Mouse (Mus musculus): ENCODE measurements around the gene Trim6. TPM values are rescaled to one million over a fixed set of nuclear protein-coding genes. Genes with fewer than 3 reads are reported as not detected.

Gene Trim6
- polyA plus RNA-seq (2016; fragmentation: Nextera tagmentation; extraction: Ambion mirVana): 7.6 and 7.7 TPM in 2 replicates

GRCm38 (mm10) chr7:104218701-104219569 is at the start of gene Trim6:
Gene Trim6, plus strand, starts transcription at chr7:104218793.
- Histone ChIP-seq H3K4me2 (peak within 1 kb of the TSS; percentile 87), H3K4me1 (replicated peaks) (peaks cover 5% of the 10 kb centered on the region; the same call in 1 of the 2 replicates), H3K9ac (peak within 1 kb of the TSS; percentile 78), H3K27me3 (replicated peaks) (no peaks in the 10 kb centered on the region), H3K36me3 (no peaks in the 10 kb centered on the region), H3K27ac (ENCODE audit: poor library complexity, severe bottlenecking) (peak within 1 kb of the TSS; percentile 85), H3K4me3 (peak within 1 kb of the TSS; percentile 58), H3K9me3 (replicated peaks) (no peaks in the 10 kb centered on the region)
- peak; percentile 90 for ATAC-seq (ENCODE audit: insufficient number of reproducible peaks, low FRiP score)
- WGBS: under 1% methylated on average over 37 of the region's 37 CpGs

DNA sequence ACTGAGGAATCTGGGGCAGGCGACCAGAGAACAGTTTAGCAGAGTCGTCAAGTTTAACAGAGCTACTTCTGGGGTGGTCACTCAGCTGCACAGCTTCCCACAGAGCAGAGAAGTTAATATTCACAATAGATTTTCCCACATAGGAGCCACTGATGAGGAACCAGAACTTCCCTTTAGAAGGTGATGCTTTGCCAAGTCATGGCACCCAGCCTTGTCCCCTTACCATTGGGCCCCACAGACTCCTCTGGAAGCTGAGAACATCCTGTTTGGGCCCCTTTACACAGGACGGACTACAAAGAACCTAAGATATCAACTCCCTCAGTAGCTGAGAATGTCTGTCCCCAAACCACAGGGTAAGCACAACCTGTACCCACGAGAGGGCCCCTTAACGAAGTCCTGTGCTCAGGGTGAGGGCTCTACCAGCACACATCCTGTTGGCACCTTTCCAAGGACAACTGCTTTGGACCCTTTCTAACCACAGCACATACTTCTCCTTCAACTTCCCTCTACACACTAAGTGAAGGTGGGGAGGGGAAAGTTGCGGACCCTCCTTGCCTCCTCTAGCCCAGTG is 48.9 kb upstream of the Trim6 start:
- no peaks in the 10 kb centered on the region for H3K4me1 ChIP-seq (replicated peaks)
- no peak overlapping the region for H3K4me3 ChIP-seq
- no peaks in the 10 kb centered on the region for H3K9me3 ChIP-seq (replicated peaks)
- 63% methylated on average over 6 of the region's 6 CpGs for WGBS
- no peaks in the 10 kb centered on the region for H3K27me3 ChIP-seq (replicated peaks)
- no peaks in the 10 kb centered on the region for H3K36me3 ChIP-seq
- no peak for ATAC-seq (ENCODE audit: insufficient number of reproducible peaks, low FRiP score)
- H3K4me2 ChIP-seq: no peak overlapping the region
- no peak overlapping the region for H3K27ac ChIP-seq (ENCODE audit: poor library complexity, severe bottlenecking)
- H3K9ac ChIP-seq: no peak overlapping the region

- 0 out of 2 replicates have a peak, but pooled peaks cover 2% of the 10 kb centered on the region for H3K9me3 ChIP-seq (replicated peaks)
- no peak overlapping the region for H3K4me2 ChIP-seq
- ATAC-seq (ENCODE audit: insufficient number of reproducible peaks, low FRiP score): no peak
- H3K36me3 ChIP-seq: no peaks in the 10 kb centered on the region
- no peak overlapping the region for H3K4me3 ChIP-seq
- no peaks in the 10 kb centered on the region for H3K4me1 ChIP-seq (replicated peaks)
- no peak overlapping the region for H3K27ac ChIP-seq (ENCODE audit: poor library complexity, severe bottlenecking)
- no peak overlapping the region for H3K9ac ChIP-seq
- no peaks in the 10 kb centered on the region for H3K27me3 ChIP-seq (replicated peaks)
- 81% methylated on average over 1 of the region's 1 CpGs for WGBS
Measured at GRCm38 (mm10) chr7:104175085-104175484, 43.5 kb upstream of the Trim6 start.

DNA sequence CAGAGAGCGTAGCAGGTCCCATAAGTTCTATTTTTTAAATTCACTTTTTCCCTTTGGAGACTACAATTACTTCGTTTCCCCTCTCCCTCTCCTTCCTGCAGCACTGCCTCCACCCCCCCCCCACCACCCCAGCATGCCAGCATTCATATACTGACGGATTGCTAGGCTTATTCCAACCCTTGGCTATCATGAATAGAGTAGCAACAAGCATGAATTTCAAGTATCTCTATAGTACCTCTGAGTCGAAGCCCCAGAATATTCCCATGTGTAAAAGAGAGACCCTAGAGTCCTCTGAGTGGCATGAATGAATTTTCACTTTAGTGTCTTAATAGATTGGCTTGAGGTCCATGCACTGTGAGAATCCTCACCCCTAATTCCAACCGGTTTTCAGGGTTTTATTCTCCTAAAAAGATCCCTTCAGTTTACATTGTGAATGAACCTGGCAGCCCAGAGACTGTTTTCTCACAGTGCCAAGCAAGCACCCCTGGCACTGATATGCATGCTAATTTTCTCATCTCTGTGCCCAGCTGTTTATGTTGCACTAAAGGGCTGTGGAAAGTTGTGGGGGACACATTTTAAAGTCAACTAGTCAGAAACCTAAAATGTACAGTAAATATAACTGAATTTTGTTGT is 40.1 kb upstream of the Trim6 start:
- Histone ChIP-seq H3K4me1 (replicated peaks) (no peaks in the 10 kb centered on the region), H3K27me3 (replicated peaks) (no peaks in the 10 kb centered on the region), H3K4me2 (no peak overlapping the region), H3K4me3 (no peak overlapping the region), H3K27ac (ENCODE audit: poor library complexity, severe bottlenecking) (no peak overlapping the region), H3K9ac (no peak overlapping the region), H3K9me3 (replicated peaks) (0 out of 2 replicates have a peak, but pooled peaks cover 2% of the 10 kb centered on the region), H3K36me3 (no peaks in the 10 kb centered on the region)
- no peak for ATAC-seq (ENCODE audit: insufficient number of reproducible peaks, low FRiP score)
- WGBS: 69% methylated on average over 5 of the region's 5 CpGs

DNA sequence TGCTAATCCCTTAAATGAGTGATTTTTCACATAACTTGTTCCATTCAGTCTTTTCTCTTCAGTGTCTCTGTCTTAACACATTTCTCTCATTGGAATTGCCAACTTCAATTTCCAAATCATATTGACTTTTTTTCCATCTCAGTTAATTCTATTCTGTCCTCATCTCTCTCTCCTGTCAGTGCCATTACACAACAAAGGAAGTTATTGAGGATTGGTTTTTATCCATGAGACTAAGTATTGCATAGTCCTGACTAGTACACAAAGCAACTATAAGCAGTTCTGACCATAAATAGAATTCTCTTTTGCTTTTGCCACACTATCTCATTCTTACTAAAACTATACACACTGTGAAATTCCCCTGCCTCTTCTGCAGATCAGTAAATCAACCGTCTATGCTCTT is 39.5 kb upstream of the Trim6 start:
- Histone ChIP-seq H3K9me3 (replicated peaks) (0 out of 2 replicates have a peak, but pooled peaks cover 2% of the 10 kb centered on the region), H3K27me3 (replicated peaks) (no peaks in the 10 kb centered on the region), H3K36me3 (no peaks in the 10 kb centered on the region), H3K9ac (no peak overlapping the region), H3K4me1 (replicated peaks) (no peaks in the 10 kb centered on the region), H3K4me3 (no peak overlapping the region), H3K27ac (ENCODE audit: poor library complexity, severe bottlenecking) (no peak overlapping the region), H3K4me2 (no peak overlapping the region)
- 81% methylated on average over 1 of the region's 1 CpGs for WGBS
- ATAC-seq (ENCODE audit: insufficient number of reproducible peaks, low FRiP score): no peak

DNA sequence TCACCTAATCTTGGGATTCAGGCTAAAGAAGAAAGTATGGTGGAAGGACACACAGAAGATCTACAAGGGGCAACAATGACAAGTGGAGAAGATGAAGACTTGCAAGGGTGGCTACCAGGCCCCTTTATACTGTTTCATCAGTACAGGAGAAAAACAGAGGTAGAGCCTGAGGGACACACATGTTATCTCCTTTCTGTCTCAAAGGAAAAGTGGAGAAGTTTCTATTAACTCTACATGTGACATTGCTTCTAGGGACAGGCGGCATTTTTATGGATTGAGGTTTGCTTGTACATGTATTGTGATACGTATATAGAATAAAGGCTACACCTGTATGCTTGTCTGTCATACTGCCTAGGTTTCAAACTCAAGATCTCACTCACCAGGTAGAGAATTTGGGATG is 35.3 kb upstream of the Trim6 start, which contains the start of gene Olfr648:
TSS of gene Olfr648 (minus strand) at position 101 of the 400 bp plus-strand sequence.
- H3K27me3 ChIP-seq (replicated peaks): no peaks in the 10 kb centered on the region
- H3K27ac ChIP-seq (ENCODE audit: poor library complexity, severe bottlenecking): no peak within 1 kb of the TSS
- H3K36me3 ChIP-seq: no peaks in the 10 kb centered on the region
- no peak within 1 kb of the TSS for H3K4me2 ChIP-seq
- H3K4me1 ChIP-seq (replicated peaks): no peaks in the 10 kb centered on the region
- H3K4me3 ChIP-seq: no peak within 1 kb of the TSS
- ATAC-seq (ENCODE audit: insufficient number of reproducible peaks, low FRiP score): no peak
- H3K9me3 ChIP-seq (replicated peaks): no peaks in the 10 kb centered on the region
- WGBS: 80% methylated on average over 2 of the region's 2 CpGs
- no peak within 1 kb of the TSS for H3K9ac ChIP-seq

DNA sequence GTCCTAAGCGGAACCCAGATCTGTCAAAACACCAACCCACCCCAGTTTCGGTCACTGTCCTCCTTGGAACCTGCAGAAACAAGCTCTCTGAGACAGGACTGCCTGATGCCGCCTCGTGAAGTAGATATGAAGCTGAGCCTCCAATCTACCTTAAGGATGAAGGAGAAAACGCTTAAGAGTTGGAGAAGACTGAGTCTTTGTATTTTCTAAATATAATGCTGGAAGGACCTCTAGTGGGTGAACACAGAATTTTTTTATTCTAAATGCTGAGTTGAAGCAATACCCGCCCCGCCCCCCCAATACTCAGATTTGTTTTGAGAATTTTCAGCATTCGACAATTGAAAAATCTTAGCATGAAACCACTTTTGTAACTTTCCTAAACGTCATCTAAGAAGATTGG is 27.3 kb upstream of the Trim6 start:
- Histone ChIP-seq H3K4me3 (no peak overlapping the region), H3K9me3 (replicated peaks) (no peaks in the 10 kb centered on the region), H3K27me3 (replicated peaks) (no peaks in the 10 kb centered on the region), H3K4me2 (no peak overlapping the region), H3K27ac (ENCODE audit: poor library complexity, severe bottlenecking) (no peak overlapping the region), H3K36me3 (no peaks in the 10 kb centered on the region), H3K4me1 (replicated peaks) (no peaks in the 10 kb centered on the region), H3K9ac (no peak overlapping the region)
- 54% methylated on average over 9 of the region's 9 CpGs for WGBS
- ATAC-seq (ENCODE audit: insufficient number of reproducible peaks, low FRiP score): no peak

GRCm38 (mm10) chr7:104195885-104196284 is 22.7 kb upstream of the Trim6 start, which contains the start of gene Olfr649:
Gene Olfr649, minus strand, starts transcription at chr7:104195985.
- no peak within 1 kb of the TSS for H3K4me3 ChIP-seq
- no peak for ATAC-seq (ENCODE audit: insufficient number of reproducible peaks, low FRiP score)
- H3K27me3 ChIP-seq (replicated peaks): no peaks in the 10 kb centered on the region
- WGBS: 72% methylated on average over 6 of the region's 6 CpGs
- no peaks in the 10 kb centered on the region for H3K9me3 ChIP-seq (replicated peaks)
- H3K4me2 ChIP-seq: no peak within 1 kb of the TSS
- H3K9ac ChIP-seq: no peak within 1 kb of the TSS
- no peak within 1 kb of the TSS for H3K27ac ChIP-seq (ENCODE audit: poor library complexity, severe bottlenecking)
- H3K36me3 ChIP-seq: no peaks in the 10 kb centered on the region
- H3K4me1 ChIP-seq (replicated peaks): no peaks in the 10 kb centered on the region

DNA sequence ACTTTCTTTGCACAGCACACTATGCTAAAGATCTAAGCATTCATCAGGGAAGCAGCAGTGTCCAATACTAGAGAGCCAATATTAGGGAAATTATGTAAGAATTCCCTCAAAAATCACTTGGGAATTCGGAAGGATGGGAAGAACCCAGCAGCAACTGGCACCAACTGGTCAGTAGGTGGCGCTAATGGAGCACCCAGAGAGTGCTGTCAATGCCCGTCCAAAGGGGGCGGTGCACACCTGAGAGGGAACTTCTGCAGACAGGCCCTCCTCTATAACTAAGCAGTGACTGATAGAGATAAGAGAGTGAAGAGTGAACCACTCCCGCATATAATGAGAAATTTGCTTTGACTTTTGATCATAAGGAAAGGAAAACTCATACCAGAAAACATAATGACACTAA is 18.8 kb upstream of the Trim6 start:
- H3K36me3 ChIP-seq: no peaks in the 10 kb centered on the region
- no peak overlapping the region for H3K27ac ChIP-seq (ENCODE audit: poor library complexity, severe bottlenecking)
- H3K27me3 ChIP-seq (replicated peaks): no peaks in the 10 kb centered on the region
- WGBS: 4% methylated on average over 5 of the region's 5 CpGs
- H3K4me2 ChIP-seq: no peak overlapping the region
- no peak overlapping the region for H3K4me3 ChIP-seq
- no peaks in the 10 kb centered on the region for H3K9me3 ChIP-seq (replicated peaks)
- ATAC-seq (ENCODE audit: insufficient number of reproducible peaks, low FRiP score): peak; percentile 55; the same call in 1 of the 2 replicates
- H3K9ac ChIP-seq: no peak overlapping the region
- H3K4me1 ChIP-seq (replicated peaks): no peaks in the 10 kb centered on the region

DNA sequence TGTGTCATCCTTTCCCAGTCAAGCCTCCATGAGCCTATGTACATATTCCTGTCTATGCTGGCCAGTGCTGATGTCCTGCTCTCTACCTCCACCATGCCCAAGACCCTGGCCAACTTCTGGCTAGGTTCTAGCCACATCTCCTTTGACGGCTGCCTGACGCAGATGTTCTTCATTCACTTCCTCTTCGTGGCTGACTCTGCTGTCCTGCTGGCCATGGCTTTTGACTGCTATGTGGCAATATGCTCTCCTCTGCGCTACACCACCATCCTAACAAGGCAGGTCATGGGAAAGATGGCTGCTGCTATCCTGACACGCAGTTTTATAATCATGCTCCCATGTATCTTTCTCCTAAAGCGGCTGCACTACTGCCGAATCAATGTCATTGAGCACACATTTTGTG is 12.4 kb upstream of the Trim6 start:
- ATAC-seq (ENCODE audit: insufficient number of reproducible peaks, low FRiP score): no peak
- no peak overlapping the region for H3K4me3 ChIP-seq
- H3K36me3 ChIP-seq: no peaks in the 10 kb centered on the region
- H3K4me1 ChIP-seq (replicated peaks): no peaks in the 10 kb centered on the region
- H3K9me3 ChIP-seq (replicated peaks): no peaks in the 10 kb centered on the region
- H3K27ac ChIP-seq (ENCODE audit: poor library complexity, severe bottlenecking): no peak overlapping the region
- 87% methylated on average over 7 of the region's 7 CpGs for WGBS
- no peak overlapping the region for H3K9ac ChIP-seq
- H3K4me2 ChIP-seq: no peak overlapping the region
- no peaks in the 10 kb centered on the region for H3K27me3 ChIP-seq (replicated peaks)

GRCm38 (mm10) chr7:104216011-104216535 is 2.5 kb upstream of the Trim6 start:
- H3K36me3 ChIP-seq: no peaks in the 10 kb centered on the region
- no peak overlapping the region for H3K9ac ChIP-seq
- H3K4me1 ChIP-seq (replicated peaks): peaks cover 5% of the 10 kb centered on the region; the same call in 1 of the 2 replicates
- ATAC-seq (ENCODE audit: insufficient number of reproducible peaks, low FRiP score): no peak
- H3K27me3 ChIP-seq (replicated peaks): no peaks in the 10 kb centered on the region
- no peak overlapping the region for H3K27ac ChIP-seq (ENCODE audit: poor library complexity, severe bottlenecking)
- WGBS: 38% methylated on average over 1 of the region's 1 CpGs
- no peak overlapping the region for H3K4me3 ChIP-seq
- no peaks in the 10 kb centered on the region for H3K9me3 ChIP-seq (replicated peaks)
- no peak overlapping the region for H3K4me2 ChIP-seq
